Mouse (Mus musculus): Measurements from ENCODE around the gene Elf5. TPM values are rescaled to one million over a fixed set of nuclear protein-coding genes. Genes with fewer than 3 reads are reported as not detected.
A peak's percentile ranks its signal among the peaks of the same experiment; 100 is the strongest.

Gene Elf5
- polyA plus RNA-seq, 1 experiment from 2014 or later: not detected

- Histone ChIP-seq H3K4me2 (replicated peaks) (no peak overlapping the region), H3K9ac (replicated peaks) (no peak overlapping the region), H3K4me1 (no peaks in the 10 kb centered on the region), H3K36me3 (no peaks in the 10 kb centered on the region), H3K27ac (replicated peaks) (no peak overlapping the region), H3K27me3 (no peaks in the 10 kb centered on the region), H3K4me3 (no peak overlapping the region), H3K9me3 (no peaks in the 10 kb centered on the region)
- no peak for ATAC-seq (replicated peaks)
- 90% methylated on average over 5 of the region's 5 CpGs for WGBS
These were observed 1.9 kb downstream of the Elf5 start for GRCm38 (mm10) chr2:103413381-103413780.

DNA sequence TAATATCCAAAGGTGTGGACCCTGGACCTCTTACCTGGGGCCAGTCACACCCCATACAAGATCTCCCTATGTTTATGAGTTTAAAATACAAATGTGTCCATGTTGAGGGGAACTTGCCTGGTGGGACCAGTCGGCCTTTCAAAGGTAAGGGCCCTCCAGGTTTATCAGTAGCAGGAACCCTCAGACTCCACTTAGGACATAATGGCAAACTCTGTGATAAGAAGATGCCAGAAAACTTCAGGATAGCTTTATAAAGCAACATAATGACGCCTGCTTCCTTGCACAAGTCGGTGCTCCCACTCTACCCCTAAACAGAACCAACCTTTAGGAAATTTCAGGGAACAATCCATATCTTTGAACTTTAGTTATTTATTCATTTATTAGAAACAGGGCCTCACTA lies 4.3 kb downstream of the Elf5 start:
- Histone ChIP-seq H3K36me3 (no peaks in the 10 kb centered on the region), H3K4me1 (no peaks in the 10 kb centered on the region), H3K27me3 (no peaks in the 10 kb centered on the region), H3K9me3 (no peaks in the 10 kb centered on the region), H3K27ac (replicated peaks) (no peak overlapping the region), H3K4me2 (replicated peaks) (no peak overlapping the region), H3K4me3 (no peak overlapping the region), H3K9ac (replicated peaks) (no peak overlapping the region)
- WGBS: 95% methylated on average over 3 of the region's 3 CpGs
- no peak for ATAC-seq (replicated peaks)

- Histone ChIP-seq H3K36me3 (no peaks in the 10 kb centered on the region), H3K4me1 (no peaks in the 10 kb centered on the region), H3K27ac (replicated peaks) (no peak overlapping the region), H3K9ac (replicated peaks) (no peak overlapping the region), H3K27me3 (no peaks in the 10 kb centered on the region), H3K4me2 (replicated peaks) (no peak overlapping the region), H3K4me3 (no peak overlapping the region), H3K9me3 (no peaks in the 10 kb centered on the region)
- 74% methylated on average over 15 of the region's 15 CpGs for WGBS
- no peak for ATAC-seq (replicated peaks)
These were observed 9.4 kb downstream of the Elf5 start for GRCm38 (mm10) chr2:103420650-103421507.

DNA sequence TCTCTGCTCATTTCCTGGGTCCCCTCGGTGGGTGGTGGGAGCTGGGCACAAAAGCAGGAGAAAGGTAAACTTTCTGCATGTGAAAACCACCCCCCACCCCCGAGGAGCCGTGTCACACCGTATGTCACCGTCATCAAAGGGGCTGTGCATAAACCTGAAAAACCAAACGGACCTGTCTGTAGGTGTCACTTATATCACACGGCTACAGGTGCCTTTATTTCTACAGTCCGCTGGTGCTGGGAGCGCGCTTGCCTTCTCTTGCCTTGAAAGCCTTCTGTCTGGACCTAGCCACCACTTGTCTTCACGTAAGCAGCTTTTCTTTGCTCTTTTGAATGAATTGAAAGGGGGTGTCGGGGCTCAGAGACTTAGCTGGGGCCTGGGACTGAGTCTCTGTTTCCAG lies 12.4 kb downstream of the Elf5 start:
- WGBS: 34% methylated on average over 12 of the region's 12 CpGs
- no peaks in the 10 kb centered on the region for H3K4me1 ChIP-seq
- H3K27me3 ChIP-seq: no peaks in the 10 kb centered on the region
- no peaks in the 10 kb centered on the region for H3K36me3 ChIP-seq
- H3K27ac ChIP-seq (replicated peaks): no peak overlapping the region
- no peaks in the 10 kb centered on the region for H3K9me3 ChIP-seq
- H3K9ac ChIP-seq (replicated peaks): no peak overlapping the region
- H3K4me3 ChIP-seq: no peak overlapping the region
- ATAC-seq (replicated peaks): peak; percentile 44; the same call in 1 of the 2 replicates
- no peak overlapping the region for H3K4me2 ChIP-seq (replicated peaks)

GRCm38 (mm10) chr2:103424349-103425026 lies 13.0 kb downstream of the Elf5 start:
- WGBS: 16% methylated on average over 12 of the region's 12 CpGs
- H3K4me1 ChIP-seq: no peaks in the 10 kb centered on the region
- H3K27me3 ChIP-seq: no peaks in the 10 kb centered on the region
- no peak overlapping the region for H3K27ac ChIP-seq (replicated peaks)
- no peak overlapping the region for H3K4me2 ChIP-seq (replicated peaks)
- no peaks in the 10 kb centered on the region for H3K9me3 ChIP-seq
- H3K4me3 ChIP-seq: no peak overlapping the region
- no peaks in the 10 kb centered on the region for H3K36me3 ChIP-seq
- ATAC-seq (replicated peaks): peak; percentile 72
- no peak overlapping the region for H3K9ac ChIP-seq (replicated peaks)

DNA sequence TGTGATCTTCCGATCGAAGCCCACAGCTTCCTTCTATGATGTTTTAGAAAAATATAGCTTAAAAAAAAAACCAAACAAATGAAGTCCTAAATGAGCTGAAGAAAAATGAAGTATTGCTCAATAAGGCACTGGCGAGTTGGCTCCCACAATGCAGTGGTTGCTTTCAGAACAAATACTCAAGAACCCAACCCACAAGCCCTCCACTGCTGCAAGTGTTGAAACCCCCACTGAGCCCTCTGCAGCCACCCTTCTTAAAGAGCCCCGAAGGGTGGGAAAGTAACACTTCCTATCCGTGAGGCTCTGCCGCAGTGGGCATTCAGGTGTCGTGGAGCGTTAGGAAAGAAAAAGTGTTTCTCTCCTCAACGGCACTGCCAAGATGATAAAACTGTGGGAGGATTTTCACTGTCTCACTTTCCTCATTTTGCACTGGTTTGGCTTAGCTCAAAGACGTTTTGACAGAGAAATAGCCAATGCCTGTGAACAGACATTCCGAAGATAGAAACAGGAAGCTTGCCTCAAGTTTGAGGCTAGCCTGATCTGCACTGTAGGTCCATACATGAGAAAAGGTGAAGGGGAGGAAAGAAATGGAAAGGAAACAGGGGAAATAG lies 14.1 kb downstream of the Elf5 start:
- H3K9me3 ChIP-seq: no peaks in the 10 kb centered on the region
- no peak overlapping the region for H3K4me3 ChIP-seq
- no peak overlapping the region for H3K9ac ChIP-seq (replicated peaks)
- H3K4me1 ChIP-seq: no peaks in the 10 kb centered on the region
- no peaks in the 10 kb centered on the region for H3K27me3 ChIP-seq
- ATAC-seq (replicated peaks): no peak
- 87% methylated on average over 11 of the region's 11 CpGs for WGBS
- no peak overlapping the region for H3K27ac ChIP-seq (replicated peaks)
- no peaks in the 10 kb centered on the region for H3K36me3 ChIP-seq
- no peak overlapping the region for H3K4me2 ChIP-seq (replicated peaks)

- WGBS: 93% methylated on average over 3 of the region's 3 CpGs
- no peaks in the 10 kb centered on the region for H3K36me3 ChIP-seq
- no peak for ATAC-seq (replicated peaks)
These were observed 16.9 kb downstream of the Elf5 start for GRCm38 (mm10) chr2:103428356-103428755.

GRCm38 (mm10) chr2:103430712-103431111 lies 19.2 kb downstream of the Elf5 start:
- WGBS: 50% methylated on average over 1 of the region's 1 CpGs
- no peak overlapping the region for H3K4me2 ChIP-seq (replicated peaks)
- no peaks in the 10 kb centered on the region for H3K9me3 ChIP-seq
- no peak overlapping the region for H3K4me3 ChIP-seq
- H3K36me3 ChIP-seq: no peaks in the 10 kb centered on the region
- no peak for ATAC-seq (replicated peaks)
- H3K27me3 ChIP-seq: no peaks in the 10 kb centered on the region
- no peak overlapping the region for H3K9ac ChIP-seq (replicated peaks)
- no peaks in the 10 kb centered on the region for H3K4me1 ChIP-seq
- no peak overlapping the region for H3K27ac ChIP-seq (replicated peaks)

More at GRCm38 (mm10) chr2:103428356-103428755, 16.9 kb downstream of the Elf5 start:
- Histone ChIP-seq H3K4me1 (no peaks in the 10 kb centered on the region), H3K27ac (replicated peaks) (no peak overlapping the region), H3K4me3 (no peak overlapping the region), H3K9ac (replicated peaks) (no peak overlapping the region), H3K27me3 (no peaks in the 10 kb centered on the region), H3K4me2 (replicated peaks) (no peak overlapping the region), H3K9me3 (no peaks in the 10 kb centered on the region)

GRCm38 (mm10) chr2:103432695-103433275 lies 21.3 kb downstream of the Elf5 start:
- no peaks in the 10 kb centered on the region for H3K36me3 ChIP-seq
- H3K27ac ChIP-seq (replicated peaks): no peak overlapping the region
- no peaks in the 10 kb centered on the region for H3K9me3 ChIP-seq
- no peak overlapping the region for H3K4me3 ChIP-seq
- WGBS: 81% methylated on average over 8 of the region's 8 CpGs
- no peaks in the 10 kb centered on the region for H3K27me3 ChIP-seq
- H3K9ac ChIP-seq (replicated peaks): no peak overlapping the region
- no peak overlapping the region for H3K4me2 ChIP-seq (replicated peaks)
- no peak for ATAC-seq (replicated peaks)
- H3K4me1 ChIP-seq: no peaks in the 10 kb centered on the region

GRCm38 (mm10) chr2:103435110-103435509 lies 23.6 kb downstream of the Elf5 start:
- no peaks in the 10 kb centered on the region for H3K4me1 ChIP-seq
- no peaks in the 10 kb centered on the region for H3K27me3 ChIP-seq
- H3K27ac ChIP-seq (replicated peaks): no peak overlapping the region
- no peaks in the 10 kb centered on the region for H3K9me3 ChIP-seq
- H3K4me2 ChIP-seq (replicated peaks): no peak overlapping the region
- 78% methylated on average over 2 of the region's 2 CpGs for WGBS
- no peak for ATAC-seq (replicated peaks)
- no peak overlapping the region for H3K4me3 ChIP-seq
- no peak overlapping the region for H3K9ac ChIP-seq (replicated peaks)
- H3K36me3 ChIP-seq: no peaks in the 10 kb centered on the region

DNA sequence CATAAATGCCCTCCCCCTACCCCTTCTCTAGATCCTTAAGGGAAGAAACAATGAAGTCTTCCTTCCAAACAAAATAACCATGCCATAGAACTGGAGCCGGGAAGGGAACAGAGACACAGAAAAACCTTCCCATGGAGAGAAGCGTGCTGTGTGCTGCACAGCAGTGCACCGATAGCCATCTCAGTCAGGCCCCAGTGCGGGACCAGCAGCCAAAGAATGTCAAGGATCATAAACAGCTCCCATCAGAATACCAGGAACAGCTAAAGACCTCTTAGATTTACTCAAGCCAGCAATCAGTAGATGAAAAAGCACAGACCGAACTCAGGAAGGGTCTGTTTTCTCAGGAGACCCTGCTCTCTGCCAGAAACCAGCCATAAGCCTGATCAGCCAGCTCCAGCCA lies 25.0 kb downstream of the Elf5 start:
- no peaks in the 10 kb centered on the region for H3K36me3 ChIP-seq
- no peaks in the 10 kb centered on the region for H3K27me3 ChIP-seq
- no peak overlapping the region for H3K4me3 ChIP-seq
- no peaks in the 10 kb centered on the region for H3K4me1 ChIP-seq
- no peak overlapping the region for H3K4me2 ChIP-seq (replicated peaks)
- ATAC-seq (replicated peaks): no peak
- no peak overlapping the region for H3K9ac ChIP-seq (replicated peaks)
- no peaks in the 10 kb centered on the region for H3K9me3 ChIP-seq
- 75% methylated on average over 5 of the region's 5 CpGs for WGBS
- no peak overlapping the region for H3K27ac ChIP-seq (replicated peaks)

GRCm38 (mm10) chr2:103439071-103439622 lies 27.7 kb downstream of the Elf5 start:
- H3K4me1 ChIP-seq: no peaks in the 10 kb centered on the region
- H3K9me3 ChIP-seq: no peaks in the 10 kb centered on the region
- no peak overlapping the region for H3K4me2 ChIP-seq (replicated peaks)
- 89% methylated on average over 11 of the region's 11 CpGs for WGBS
- no peak overlapping the region for H3K4me3 ChIP-seq
- H3K27ac ChIP-seq (replicated peaks): no peak overlapping the region
- no peaks in the 10 kb centered on the region for H3K27me3 ChIP-seq
- H3K9ac ChIP-seq (replicated peaks): no peak overlapping the region
- ATAC-seq (replicated peaks): 0 out of 2 replicates have a peak, but pooled peaks have one; percentile 26
- H3K36me3 ChIP-seq: no peaks in the 10 kb centered on the region
